Mouse (Mus musculus): ENCODE measurements around the gene Med13. TPM values are rescaled to one million over a fixed set of nuclear protein-coding genes. Genes with fewer than 3 reads are reported as not detected.

Gene Med13
- polyA plus RNA-seq, 1 experiment from 2014 or later, result 9.3 TPM

DNA sequence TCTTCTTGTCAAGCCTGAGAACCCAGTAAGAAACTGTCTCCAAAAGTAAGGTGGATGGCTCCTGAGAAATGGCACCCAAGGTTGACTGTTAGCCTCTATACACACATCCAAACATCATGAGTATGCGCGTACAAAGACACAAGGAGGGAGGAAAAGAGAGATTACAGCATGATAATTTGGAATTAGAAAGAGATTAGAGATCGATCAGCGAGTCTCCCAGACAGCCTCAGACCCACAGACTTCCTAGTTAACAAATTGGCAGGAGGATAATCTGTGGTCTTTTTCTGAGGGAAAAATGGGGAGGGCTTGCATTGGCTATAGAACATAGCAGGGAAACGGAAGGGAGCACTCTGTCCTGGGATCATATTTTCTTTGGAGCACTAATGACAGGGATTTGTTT is 20.4 kb upstream of the Med13 start:
- H3K27ac ChIP-seq (replicated peaks in 1 of 2; ENCODE audit: control insufficient read depth in 1 of 2, insufficient read depth in 1 of 2, low read depth in 2 of 2, low read length in 2 of 2), result no peak overlapping the region
- H3K27me3 ChIP-seq (ENCODE audit: control insufficient read depth, insufficient read depth, low read length), result no peaks in the 10 kb centered on the region
- no peak overlapping the region for H3K9ac ChIP-seq (ENCODE audit: low read length)
- no peak overlapping the region for H3K4me2 ChIP-seq (ENCODE audit: low read length)
- no peak overlapping the region for H3K4me3 ChIP-seq (ENCODE audit: control insufficient read depth in 1 of 2, insufficient read depth in 1 of 2, low read depth in 1 of 2, low read length in 2 of 2)
- H3K9me3 ChIP-seq (ENCODE audit: control insufficient read depth, low read length), result no peaks in the 10 kb centered on the region
- H3K36me3 ChIP-seq (ENCODE audit: control insufficient read depth, insufficient read depth, low read length), result no peaks in the 10 kb centered on the region
- ATAC-seq (ENCODE audit: insufficient number of reproducible peaks, insufficient read depth, low FRiP score, low read depth), result no peak
- 90% methylated on average over 5 of the region's 5 CpGs for WGBS
- peaks cover 2 to 13% of the 10 kb centered on the region in 2 experiments; a peak in 3 of 4 replicates for H3K4me1 ChIP-seq (ENCODE audit: control insufficient read depth in 2 of 2, insufficient read depth in 2 of 2, low read length in 2 of 2)

DNA sequence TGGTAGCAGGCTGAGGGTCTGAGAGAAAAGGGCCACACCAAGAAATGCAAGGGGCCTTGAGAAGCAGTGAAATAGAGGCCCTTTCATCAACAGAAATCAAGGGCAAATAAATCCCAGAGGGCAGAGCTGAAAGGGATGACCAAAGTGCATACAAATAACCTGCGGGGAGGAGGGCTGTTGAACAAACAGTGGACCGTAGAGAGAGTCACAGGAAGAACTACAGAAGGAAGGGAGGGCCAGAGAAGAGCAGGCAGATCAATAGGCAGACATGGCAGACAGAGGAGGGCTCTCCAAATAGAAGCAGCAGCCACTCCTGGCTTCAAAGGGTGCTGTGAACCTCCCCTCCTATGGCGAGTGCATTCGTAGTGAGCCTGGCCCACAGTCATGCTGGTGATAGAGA is 19.3 kb upstream of the Med13 start:
- H3K9ac ChIP-seq (ENCODE audit: low read length), result no peak overlapping the region
- H3K4me1 ChIP-seq (ENCODE audit: control insufficient read depth in 2 of 2, insufficient read depth in 2 of 2, low read length in 2 of 2), result peaks cover 2 to 13% of the 10 kb centered on the region in 2 experiments; a peak in 3 of 4 replicates
- H3K27me3 ChIP-seq (ENCODE audit: control insufficient read depth, insufficient read depth, low read length), result no peaks in the 10 kb centered on the region
- H3K9me3 ChIP-seq (ENCODE audit: control insufficient read depth, low read length), result no peaks in the 10 kb centered on the region
- no peaks in the 10 kb centered on the region for H3K36me3 ChIP-seq (ENCODE audit: control insufficient read depth, insufficient read depth, low read length)
- H3K4me3 ChIP-seq (ENCODE audit: control insufficient read depth in 1 of 2, insufficient read depth in 1 of 2, low read depth in 1 of 2, low read length in 2 of 2), result no peak overlapping the region
- no peak overlapping the region for H3K4me2 ChIP-seq (ENCODE audit: low read length)
- no peak for ATAC-seq (ENCODE audit: insufficient number of reproducible peaks, insufficient read depth, low FRiP score, low read depth)
- H3K27ac ChIP-seq (replicated peaks in 1 of 2; ENCODE audit: control insufficient read depth in 1 of 2, insufficient read depth in 1 of 2, low read depth in 2 of 2, low read length in 2 of 2), result no peak overlapping the region
- WGBS, result 81% methylated on average over 4 of the region's 4 CpGs

DNA sequence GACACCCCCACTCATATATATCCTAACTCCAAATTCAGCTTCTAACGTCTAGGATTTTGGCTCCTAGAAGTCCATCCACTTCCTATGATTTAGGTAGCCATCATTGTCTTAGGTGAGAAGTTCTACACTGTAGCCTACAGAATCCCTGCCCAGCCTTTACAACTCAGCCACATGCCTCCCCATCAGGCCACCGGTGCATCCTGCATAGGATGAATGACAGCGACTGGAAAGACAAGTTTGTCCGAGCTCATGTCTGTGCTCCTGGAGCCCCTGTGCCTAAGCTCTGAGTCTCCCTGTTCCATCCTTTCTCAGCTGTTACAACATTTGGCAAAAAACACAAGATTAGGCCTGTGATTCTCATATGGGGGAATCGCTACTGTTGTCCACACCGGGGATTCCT is 17.7 kb upstream of the Med13 start:
- H3K27ac ChIP-seq (replicated peaks in 1 of 2; ENCODE audit: control insufficient read depth in 1 of 2, insufficient read depth in 1 of 2, low read depth in 2 of 2, low read length in 2 of 2), result no peak overlapping the region
- ATAC-seq (ENCODE audit: insufficient number of reproducible peaks, insufficient read depth, low FRiP score, low read depth), result no peak
- no peaks in the 10 kb centered on the region for H3K9me3 ChIP-seq (ENCODE audit: control insufficient read depth, low read length)
- no peak overlapping the region for H3K4me2 ChIP-seq (ENCODE audit: low read length)
- H3K9ac ChIP-seq (ENCODE audit: low read length), result no peak overlapping the region
- H3K4me3 ChIP-seq (ENCODE audit: control insufficient read depth in 1 of 2, insufficient read depth in 1 of 2, low read depth in 1 of 2, low read length in 2 of 2), result no peak overlapping the region
- H3K27me3 ChIP-seq (ENCODE audit: control insufficient read depth, insufficient read depth, low read length), result no peaks in the 10 kb centered on the region
- H3K4me1 ChIP-seq (ENCODE audit: control insufficient read depth in 2 of 2, insufficient read depth in 2 of 2, low read length in 2 of 2), result no peaks in the 10 kb centered on the region
- 82% methylated on average over 6 of the region's 6 CpGs for WGBS
- H3K36me3 ChIP-seq (ENCODE audit: control insufficient read depth, insufficient read depth, low read length), result no peaks in the 10 kb centered on the region

- ATAC-seq (ENCODE audit: insufficient number of reproducible peaks, insufficient read depth, low FRiP score, low read depth), result no peak
- H3K4me1 ChIP-seq (ENCODE audit: control insufficient read depth in 2 of 2, insufficient read depth in 2 of 2, low read length in 2 of 2), result no peaks in the 10 kb centered on the region
These were observed 13.9 kb upstream of the Med13 start for GRCm38 (mm10) chr11:86371266-86371665.

DNA sequence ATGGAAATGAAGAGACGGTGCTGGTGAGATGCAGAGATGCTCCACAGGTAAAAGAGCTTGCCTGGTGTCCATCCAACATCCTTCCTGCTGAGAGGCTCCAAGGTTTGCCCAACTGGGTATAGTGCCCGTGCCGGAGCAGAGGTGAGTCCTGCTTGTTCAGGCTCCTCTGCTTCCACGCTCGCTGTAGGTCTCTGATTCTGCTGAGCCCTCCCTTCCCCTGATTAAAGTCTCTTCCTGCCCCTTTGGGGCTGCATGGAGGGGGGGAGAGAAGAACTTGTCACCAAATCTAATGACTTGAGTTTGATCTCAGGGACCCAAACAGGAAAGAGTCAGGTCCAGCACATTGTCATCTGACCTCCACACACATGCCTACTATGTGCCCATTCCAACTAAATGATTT is 12.5 kb upstream of the Med13 start:
- H3K27me3 ChIP-seq (ENCODE audit: control insufficient read depth, insufficient read depth, low read length), result no peaks in the 10 kb centered on the region
- H3K9me3 ChIP-seq (ENCODE audit: control insufficient read depth, low read length), result no peaks in the 10 kb centered on the region
- H3K27ac ChIP-seq (replicated peaks in 1 of 2; ENCODE audit: control insufficient read depth in 1 of 2, insufficient read depth in 1 of 2, low read depth in 2 of 2, low read length in 2 of 2), result no peak overlapping the region
- no peaks in the 10 kb centered on the region for H3K4me1 ChIP-seq (ENCODE audit: control insufficient read depth in 2 of 2, insufficient read depth in 2 of 2, low read length in 2 of 2)
- H3K36me3 ChIP-seq (ENCODE audit: control insufficient read depth, insufficient read depth, low read length), result no peaks in the 10 kb centered on the region
- no peak overlapping the region for H3K4me3 ChIP-seq (ENCODE audit: control insufficient read depth in 1 of 2, insufficient read depth in 1 of 2, low read depth in 1 of 2, low read length in 2 of 2)
- no peak overlapping the region for H3K9ac ChIP-seq (ENCODE audit: low read length)
- WGBS, result 79% methylated on average over 5 of the region's 5 CpGs
- no peak for ATAC-seq (ENCODE audit: insufficient number of reproducible peaks, insufficient read depth, low FRiP score, low read depth)
- no peak overlapping the region for H3K4me2 ChIP-seq (ENCODE audit: low read length)

More at GRCm38 (mm10) chr11:86371266-86371665, 13.9 kb upstream of the Med13 start:
- no peak overlapping the region for H3K27ac ChIP-seq (replicated peaks in 1 of 2; ENCODE audit: control insufficient read depth in 1 of 2, insufficient read depth in 1 of 2, low read depth in 2 of 2, low read length in 2 of 2)
- no peak overlapping the region for H3K4me3 ChIP-seq (ENCODE audit: control insufficient read depth in 1 of 2, insufficient read depth in 1 of 2, low read depth in 1 of 2, low read length in 2 of 2)
- no peaks in the 10 kb centered on the region for H3K36me3 ChIP-seq (ENCODE audit: control insufficient read depth, insufficient read depth, low read length)
- H3K4me2 ChIP-seq (ENCODE audit: low read length), result no peak overlapping the region
- H3K9ac ChIP-seq (ENCODE audit: low read length), result no peak overlapping the region
- 77% methylated on average over 7 of the region's 7 CpGs for WGBS
- H3K9me3 ChIP-seq (ENCODE audit: control insufficient read depth, low read length), result no peaks in the 10 kb centered on the region
- H3K27me3 ChIP-seq (ENCODE audit: control insufficient read depth, insufficient read depth, low read length), result no peaks in the 10 kb centered on the region

DNA sequence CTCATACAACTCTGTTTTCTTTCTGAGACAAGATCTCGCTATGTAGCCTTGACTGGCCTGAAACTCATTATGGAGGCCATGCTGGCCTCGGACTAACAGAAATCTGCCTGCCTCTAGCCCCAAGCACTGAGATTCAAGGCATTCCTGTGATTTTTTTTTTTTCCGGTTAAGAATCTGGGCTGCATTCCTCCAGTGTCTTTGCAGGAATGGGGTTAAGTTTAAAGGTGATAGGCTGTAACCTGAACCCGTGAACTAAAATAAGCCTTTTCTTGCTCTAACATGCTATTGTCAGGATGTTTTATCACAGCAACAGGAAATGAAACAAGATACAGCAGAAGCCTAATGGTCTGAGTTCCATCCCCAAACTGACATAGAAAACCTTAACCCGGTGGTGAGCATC is 11.6 kb upstream of the Med13 start:
- H3K27me3 ChIP-seq (ENCODE audit: control insufficient read depth, insufficient read depth, low read length), result no peaks in the 10 kb centered on the region
- no peak overlapping the region for H3K4me2 ChIP-seq (ENCODE audit: low read length)
- H3K9me3 ChIP-seq (ENCODE audit: control insufficient read depth, low read length), result no peaks in the 10 kb centered on the region
- 41% methylated on average over 5 of the region's 5 CpGs for WGBS
- H3K36me3 ChIP-seq (ENCODE audit: control insufficient read depth, insufficient read depth, low read length), result no peaks in the 10 kb centered on the region
- no peaks in the 10 kb centered on the region for H3K4me1 ChIP-seq (ENCODE audit: control insufficient read depth in 2 of 2, insufficient read depth in 2 of 2, low read length in 2 of 2)
- no peak for ATAC-seq (ENCODE audit: insufficient number of reproducible peaks, insufficient read depth, low FRiP score, low read depth)
- no peak overlapping the region for H3K27ac ChIP-seq (replicated peaks in 1 of 2; ENCODE audit: control insufficient read depth in 1 of 2, insufficient read depth in 1 of 2, low read depth in 2 of 2, low read length in 2 of 2)
- H3K4me3 ChIP-seq (ENCODE audit: control insufficient read depth in 1 of 2, insufficient read depth in 1 of 2, low read depth in 1 of 2, low read length in 2 of 2), result no peak overlapping the region
- H3K9ac ChIP-seq (ENCODE audit: low read length), result no peak overlapping the region

DNA sequence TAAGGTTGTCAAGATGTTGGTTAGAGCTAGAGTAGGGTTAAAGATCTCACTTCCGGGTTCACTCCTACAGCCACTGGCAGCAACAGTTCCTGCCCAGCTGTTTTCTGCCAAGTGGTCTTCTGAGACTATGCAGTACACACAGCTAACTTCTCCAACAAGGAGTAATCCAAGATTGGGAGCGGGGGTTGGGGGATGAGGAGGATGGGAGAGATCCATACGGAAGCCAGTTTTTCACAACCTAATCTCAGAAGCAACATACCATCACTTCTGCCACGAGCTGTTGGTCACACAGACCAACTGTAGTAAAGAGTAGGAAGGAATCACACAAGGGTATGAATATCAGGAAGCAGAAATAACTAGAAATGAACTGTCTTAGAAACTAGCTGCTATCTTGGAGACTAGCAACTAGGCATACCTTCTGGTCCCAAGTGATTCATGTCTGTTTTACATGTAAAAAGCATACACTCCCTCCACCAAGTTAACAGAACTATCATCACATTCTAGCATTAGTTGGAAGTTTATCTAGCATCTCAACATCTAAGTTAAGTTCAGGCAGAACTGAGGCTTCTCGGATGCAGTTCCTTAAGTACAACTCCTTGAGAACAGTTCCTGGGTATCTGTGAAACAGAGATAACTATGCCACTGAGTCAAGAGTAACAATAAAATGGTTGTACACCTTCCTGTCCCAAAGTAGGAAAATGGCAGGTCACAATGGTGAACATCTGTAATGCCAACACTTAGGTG is 7.5 kb upstream of the Med13 start:
- ATAC-seq (ENCODE audit: insufficient number of reproducible peaks, insufficient read depth, low FRiP score, low read depth), result no peak
- Histone ChIP-seq H3K4me3 (ENCODE audit: control insufficient read depth in 1 of 2, insufficient read depth in 1 of 2, low read depth in 1 of 2, low read length in 2 of 2) (no peak overlapping the region), H3K9ac (ENCODE audit: low read length) (no peak overlapping the region), H3K27ac (replicated peaks in 1 of 2; ENCODE audit: control insufficient read depth in 1 of 2, insufficient read depth in 1 of 2, low read depth in 2 of 2, low read length in 2 of 2) (no peak overlapping the region), H3K27me3 (ENCODE audit: control insufficient read depth, insufficient read depth, low read length) (no peaks in the 10 kb centered on the region), H3K4me1 (ENCODE audit: control insufficient read depth in 2 of 2, insufficient read depth in 2 of 2, low read length in 2 of 2) (no peaks in the 10 kb centered on the region), H3K4me2 (ENCODE audit: low read length) (no peak overlapping the region), H3K9me3 (ENCODE audit: control insufficient read depth, low read length) (no peaks in the 10 kb centered on the region), H3K36me3 (ENCODE audit: control insufficient read depth, insufficient read depth, low read length) (no peaks in the 10 kb centered on the region)
- 62% methylated on average over 5 of the region's 5 CpGs for WGBS

All from heart, embryonic 14.5 days (tissue).